Mouse (Mus musculus) ES-Bruce4 (cell line): ENCODE data around the gene Mchr1.

Source experiments
- CTCF ChIP-seq: IDR thresholded peaks from one replicate; pipeline ENCODE4 v1.8.1; 2011; ENCODE audit warnings: low read depth, low read length
- EP300 ChIP-seq: IDR thresholded peaks from 2 replicates; pipeline ENCODE4 v1.6.1; 2011; ENCODE audit warnings: low read depth, low read length; ENCODE audit not compliant: insufficient read depth
- POLR2A ChIP-seq: IDR thresholded peaks from one replicate; pipeline ENCODE4 v1.8.1; 2011; ENCODE audit warnings: low read length; ENCODE audit not compliant: insufficient read depth

DNA sequence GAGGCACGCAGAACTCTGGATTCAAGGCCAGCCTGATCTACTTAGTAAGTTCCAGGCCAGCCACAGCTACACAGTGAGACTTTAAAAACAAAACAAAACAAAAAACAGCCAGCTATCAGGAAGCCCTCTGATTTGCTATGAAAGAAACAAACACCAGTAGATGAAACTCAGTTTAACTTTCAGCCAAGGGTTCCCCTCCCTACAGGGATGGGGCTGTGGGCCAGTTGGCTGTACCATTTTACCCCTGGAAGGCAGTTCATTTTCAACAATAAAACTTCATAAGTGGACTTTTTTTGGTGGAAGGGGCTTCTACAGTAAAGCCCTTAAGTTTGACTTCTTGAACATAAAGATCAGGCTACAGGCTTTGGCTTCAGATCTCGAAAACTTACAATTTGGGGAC is 46.2 kb upstream of the Mchr1 start:
- TF ChIP-seq POLR2A = no peak
- TF ChIP-seq CTCF = no peak
- TF ChIP-seq EP300 = no peak
